Mouse (Mus musculus) mesoderm, embryonic 11.5 days (tissue): Measurements from ENCODE around the gene Dus1l.
"Not testable (repeated sequence)": the region's sequence is repeated elsewhere in the genome, so short reads cannot be mapped to it uniquely, and the experiment has no call there.

Experiments used
- DNase-seq: peaks from one replicate; pipeline ENCODE4 v3.0.0-alpha.2; 2012; ENCODE audit warnings: low read depth, low spot score

Dus1l gene

DNA sequence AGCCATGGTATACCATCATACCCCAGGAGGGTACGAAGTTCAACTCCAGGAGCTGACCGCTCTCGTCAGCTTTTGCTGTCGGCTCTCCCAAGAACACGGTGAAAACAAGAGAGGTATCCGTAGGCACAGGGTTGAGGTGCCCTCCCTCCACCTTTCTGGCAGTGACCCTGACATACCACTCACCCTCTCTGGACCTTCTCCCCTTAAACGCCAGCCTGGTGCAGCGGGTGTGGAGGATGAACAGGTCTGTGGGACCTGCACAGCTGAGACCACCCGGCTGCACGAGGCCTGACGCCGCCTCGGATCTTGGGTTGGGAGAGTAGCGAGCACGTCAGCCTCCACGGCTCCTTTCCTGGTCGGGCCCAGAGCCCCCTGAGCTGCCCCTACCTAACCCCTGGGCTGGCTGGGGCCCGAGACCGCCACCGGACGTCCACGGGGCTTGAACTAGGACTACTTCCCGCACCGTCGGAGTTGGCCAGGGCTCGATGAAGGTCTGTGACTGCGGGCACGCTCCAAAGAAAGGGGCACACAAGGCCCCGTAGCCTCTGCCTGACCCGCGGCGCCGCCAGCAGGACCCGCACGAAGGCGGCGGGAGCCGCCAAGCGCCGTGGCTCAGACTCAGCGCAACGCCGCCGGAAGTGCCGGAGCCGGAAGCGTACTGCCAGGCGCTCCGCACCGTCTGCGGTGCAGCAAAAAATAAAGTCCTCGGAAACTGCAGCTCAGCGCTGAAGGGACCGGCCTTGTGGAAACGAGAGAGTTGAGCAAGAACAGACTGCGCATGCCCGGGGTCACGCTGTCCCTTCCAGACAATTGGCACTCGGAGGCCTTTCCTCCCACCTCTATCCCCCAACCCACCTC lies at the start of gene Dus1l:
Gene Dus1l, minus strand, starts transcription at position 648 of the 858 bp plus-strand sequence.
- DNase-seq = peak; percentile 99

DNA sequence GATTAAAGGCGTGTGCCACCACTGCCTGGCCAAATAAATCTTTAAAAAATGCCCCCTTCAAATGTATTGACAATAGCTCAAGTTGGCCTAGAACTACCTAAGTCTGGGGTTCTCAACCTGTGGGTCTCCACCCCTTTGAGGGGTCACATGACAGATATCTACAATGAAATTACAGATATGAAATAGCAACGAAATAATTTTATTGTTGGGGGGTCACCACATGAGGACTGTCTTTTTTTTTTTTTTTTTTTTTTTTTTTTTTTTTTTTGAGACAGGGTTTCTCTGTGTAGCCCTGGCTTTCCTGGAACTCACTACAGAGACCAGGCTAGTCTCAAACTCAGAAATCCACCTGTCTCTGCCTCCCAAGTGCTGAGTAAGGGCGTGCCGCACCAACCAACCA lies 48.1 kb upstream of the Dus1l start:
- no peak for DNase-seq

DNA sequence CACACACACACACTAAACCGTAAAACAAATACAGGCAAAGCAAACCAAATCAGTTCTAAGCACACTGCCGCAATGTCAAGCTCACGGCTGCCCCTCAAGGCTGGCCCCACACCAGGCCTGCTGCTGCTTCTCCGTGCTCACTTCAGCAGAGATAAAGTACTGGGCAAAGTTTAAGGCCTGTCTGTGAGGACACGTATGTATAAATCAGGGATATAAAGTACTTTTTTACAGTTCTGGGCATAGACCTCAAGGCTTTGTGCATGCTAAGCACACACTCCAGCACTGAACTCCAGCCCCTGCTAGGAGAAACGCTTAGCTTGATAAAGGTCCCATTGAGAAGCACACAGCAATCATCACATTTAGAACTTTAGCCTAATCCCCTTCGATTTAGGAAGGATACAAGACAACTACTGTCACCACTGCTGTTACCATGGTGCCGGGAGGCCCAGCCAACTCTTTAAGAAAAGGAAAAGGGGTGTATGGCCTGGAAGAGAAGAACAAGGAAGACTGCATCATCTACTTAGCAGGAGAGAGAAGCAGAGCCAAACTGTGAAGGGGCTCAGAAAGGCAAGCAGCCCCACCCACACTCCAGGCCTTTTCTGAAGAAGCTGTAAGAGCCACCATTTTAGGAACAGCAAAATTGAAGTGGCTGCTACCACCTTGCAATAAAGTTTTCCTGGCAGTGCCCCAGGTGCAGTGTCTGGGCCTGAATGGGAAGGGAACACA lies 37.5 kb upstream of the Dus1l start:
- DNase-seq = peak; percentile 13

DNA sequence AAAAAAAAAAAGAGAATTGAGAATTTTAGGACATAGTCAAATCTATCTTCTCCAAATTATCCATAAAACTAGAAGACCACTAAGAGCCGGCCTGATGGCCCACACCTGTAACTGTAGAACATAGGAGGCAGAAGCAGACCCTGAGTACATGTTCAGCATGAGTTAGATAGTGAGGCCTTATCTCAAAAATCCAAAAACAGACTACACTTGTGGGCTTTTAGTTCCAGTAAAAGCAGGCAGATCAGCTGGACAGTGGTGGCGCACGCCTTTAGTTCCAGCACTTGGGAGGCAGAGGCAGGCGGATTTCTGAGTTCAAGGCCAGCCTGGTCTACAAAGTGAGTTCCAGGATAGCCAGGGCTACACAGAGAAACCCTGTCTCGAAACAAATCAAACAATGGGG lies 36.8 kb upstream of the Dus1l start:
- not testable (repeated sequence) for DNase-seq

DNA sequence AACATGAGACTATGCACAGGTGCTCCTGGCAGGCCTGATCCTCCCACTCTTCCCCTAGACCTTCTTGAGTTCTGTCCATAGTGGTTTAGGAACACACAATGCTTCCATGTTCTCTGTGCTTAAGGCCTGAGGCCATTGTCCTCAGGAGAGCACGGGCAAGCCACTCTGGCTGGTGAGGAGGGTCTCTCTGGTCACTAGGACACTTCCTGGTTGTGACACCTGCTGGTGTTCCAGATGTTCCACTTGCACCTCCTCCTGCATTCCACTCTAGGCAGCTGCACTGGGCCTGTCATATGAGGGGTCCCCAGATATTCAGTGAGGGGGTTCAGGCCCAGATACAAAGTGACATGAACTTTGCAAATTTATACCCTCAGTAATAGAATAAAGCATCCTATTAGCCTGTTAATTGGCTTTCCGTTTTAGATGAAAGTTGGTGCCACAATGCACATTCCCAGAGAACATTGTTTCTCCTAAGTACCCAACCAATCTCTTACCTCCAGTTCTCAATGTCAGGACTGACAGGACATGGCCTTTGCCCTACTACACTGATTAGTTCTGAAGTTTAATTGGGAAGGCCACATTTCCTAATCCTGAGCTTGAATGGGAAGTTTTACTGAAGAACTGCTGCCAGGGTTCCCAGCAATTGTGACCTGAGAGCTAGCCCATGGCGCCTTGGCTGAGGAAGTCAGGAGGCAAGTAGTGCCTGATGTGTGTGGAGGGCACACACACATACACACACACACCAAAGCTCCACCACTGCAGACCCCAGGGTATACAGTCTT lies 35.6 kb upstream of the Dus1l start:
- no peak for DNase-seq

DNA sequence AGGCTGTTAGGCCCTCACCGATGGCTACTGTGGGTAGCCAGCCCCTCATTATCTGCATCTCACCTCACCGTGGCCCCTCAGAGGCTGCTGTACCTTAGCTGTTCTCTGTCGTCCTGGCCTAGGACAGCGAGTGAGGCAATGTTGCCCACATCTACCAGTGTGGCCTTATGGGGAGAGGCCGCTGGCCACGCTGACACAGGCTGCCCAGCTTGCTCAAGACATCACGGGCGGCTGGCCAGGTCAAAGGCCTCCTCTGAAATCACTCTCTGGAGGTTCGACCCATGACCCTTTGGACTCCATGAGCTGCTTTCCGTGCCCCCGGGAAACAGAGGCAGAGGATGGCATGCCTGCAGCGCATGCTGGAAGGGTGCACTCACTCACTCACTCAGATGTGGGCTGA lies 34.5 kb upstream of the Dus1l start:
- DNase-seq = no peak

DNA sequence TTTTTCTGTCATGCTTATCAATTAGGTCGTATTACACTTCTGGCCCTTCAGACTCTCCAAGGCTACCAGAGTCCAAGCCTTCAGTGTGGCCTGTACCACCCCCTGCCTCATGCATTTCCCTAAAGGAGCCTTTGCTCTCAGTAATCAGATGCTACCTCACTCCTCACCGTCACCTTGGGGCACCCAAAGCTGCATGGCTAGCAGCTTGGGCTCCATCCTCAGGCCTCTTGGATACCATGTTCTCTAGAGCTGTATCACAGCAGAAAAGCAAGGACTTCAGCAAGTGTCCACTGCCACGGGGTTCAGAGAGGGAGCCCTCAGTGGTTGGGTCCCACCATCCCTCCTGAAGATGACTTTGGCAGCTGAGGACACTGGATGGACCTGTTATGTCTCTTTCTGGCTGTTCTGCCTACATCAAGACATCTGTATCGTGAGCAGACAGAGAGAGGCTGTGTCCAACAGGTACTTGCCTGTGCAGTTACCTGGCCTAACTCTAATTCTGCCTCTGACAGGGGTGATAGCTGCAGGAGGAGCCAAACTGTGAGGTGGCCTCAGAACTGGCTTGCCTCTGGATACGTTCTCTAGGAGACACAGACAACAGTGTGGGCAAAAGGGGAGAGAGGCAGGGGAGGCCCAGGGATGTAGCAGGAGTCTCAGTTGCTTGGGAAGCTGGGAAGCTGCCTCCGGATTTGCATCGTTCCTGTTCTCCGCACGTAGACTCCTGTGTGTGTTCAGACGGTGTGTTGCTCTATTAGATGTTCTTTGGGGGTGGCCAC lies 33.7 kb upstream of the Dus1l start:
- no peak for DNase-seq

DNA sequence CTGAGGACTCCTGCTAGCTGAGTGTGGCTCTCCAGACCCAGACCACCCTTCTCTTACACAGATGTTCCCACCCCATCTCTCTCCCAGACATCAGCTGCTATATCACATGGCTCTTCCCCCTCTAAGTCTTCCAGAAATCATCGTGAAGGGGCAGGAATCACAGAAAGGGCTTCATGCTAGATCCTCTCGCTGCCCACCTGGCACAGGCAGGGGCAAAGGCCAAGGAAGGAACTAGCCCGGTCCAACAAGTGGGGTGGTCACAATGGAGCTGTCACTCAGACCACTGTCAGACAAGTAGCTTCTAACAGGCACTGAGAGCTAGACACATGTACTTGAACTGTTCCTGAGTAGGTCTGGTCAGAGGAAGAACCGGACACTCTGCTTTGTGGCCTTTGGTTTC lies 32.2 kb upstream of the Dus1l start:
- DNase-seq = no peak

DNA sequence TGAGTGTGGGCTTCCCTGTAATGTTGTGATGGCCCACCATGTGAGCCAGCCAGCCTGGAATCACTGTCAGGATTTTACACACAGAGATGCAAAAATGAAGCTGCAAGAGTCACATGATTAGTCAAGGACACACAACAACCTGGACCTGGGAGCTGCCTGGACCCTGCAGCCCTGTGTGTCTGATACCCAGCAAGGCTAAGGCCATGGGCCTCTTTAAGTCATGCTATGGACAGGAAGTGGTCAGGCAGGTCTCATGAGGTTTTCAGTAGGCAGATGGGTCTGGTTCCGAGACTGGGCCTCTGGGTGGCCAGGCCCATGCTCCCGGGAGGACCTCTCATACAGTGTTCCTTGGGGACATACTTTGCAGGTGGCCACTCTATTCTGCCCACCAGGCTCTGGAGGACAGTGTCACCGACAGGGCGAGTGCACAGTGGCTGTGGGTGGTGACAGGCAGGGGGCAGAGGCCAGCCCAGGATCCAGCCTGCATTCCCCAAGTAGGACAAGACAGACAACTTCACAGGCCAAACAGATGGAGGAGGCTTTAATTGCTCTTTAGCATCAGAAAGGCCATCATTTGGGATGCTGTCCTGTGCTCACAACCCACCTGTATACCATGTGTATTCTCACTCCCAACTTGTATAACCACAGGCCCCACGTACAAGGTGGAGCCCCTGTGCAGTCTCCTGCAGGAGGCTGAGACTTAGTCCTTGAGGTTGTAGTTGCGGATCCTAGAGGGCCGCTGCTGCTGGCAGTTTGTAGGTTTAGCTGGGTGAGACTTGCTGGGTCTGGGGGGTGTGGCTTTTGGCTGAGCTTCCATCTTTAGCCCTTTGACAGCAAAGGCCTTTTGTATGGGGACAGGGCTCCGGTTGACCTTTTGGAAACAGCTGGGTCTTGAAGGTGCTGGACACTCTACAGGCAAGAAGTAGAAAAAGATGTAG lies 30.1 kb upstream of the Dus1l start:
- DNase-seq = no peak

DNA sequence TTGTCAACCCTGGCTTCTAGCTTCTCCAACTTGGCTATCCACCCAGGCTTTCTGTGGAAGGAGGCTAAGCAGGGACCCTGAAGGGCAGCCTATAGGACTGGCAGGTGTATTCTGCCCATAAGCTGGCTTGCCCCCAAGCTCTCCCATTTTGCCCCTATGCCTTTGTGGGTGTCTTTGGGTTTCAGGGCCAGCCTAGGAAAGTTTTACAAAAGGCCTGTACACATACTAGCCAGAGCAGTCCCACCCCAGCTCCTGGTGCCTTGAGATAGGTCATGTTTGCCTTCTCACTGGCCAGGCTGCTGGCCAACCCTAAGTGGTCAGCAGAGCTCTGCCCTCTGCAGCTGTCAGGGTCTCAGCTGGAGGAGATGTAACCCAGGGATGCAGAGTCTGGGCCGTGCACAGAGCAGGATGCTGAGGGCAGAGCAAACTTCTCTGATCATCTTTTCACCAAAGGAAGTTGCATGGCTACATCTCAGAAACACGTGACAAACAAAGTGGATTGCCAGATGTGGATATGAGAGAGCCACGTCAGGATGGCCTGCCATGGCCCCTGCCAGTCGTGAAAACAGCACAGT lies 29.2 kb upstream of the Dus1l start:
- peak; percentile 15 for DNase-seq

DNA sequence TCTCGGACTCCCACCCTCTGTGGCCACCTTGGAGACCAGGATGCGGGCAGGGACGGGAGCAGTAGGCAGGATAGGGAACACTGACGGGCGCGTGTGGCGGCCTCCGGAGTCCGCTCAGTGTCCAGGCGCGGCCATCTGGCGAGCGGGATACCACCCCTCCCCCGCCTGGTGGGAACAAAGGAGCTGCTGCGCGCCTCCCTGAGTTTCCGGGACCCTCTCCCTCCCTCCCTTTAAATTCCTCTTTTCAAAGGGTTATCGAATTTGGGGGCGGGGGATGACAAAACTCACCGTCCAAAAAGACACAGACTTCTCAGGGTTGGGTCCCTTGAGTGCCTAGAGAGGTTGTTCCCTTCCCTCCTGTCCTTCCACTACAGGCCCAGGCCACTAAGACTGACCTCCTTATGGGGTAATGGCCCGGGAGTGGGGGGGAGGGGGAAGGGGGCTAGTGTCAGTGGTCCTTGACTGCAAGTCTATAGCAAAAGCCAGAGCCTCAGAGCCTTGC lies 28.6 kb upstream of the Dus1l start:
- no peak for DNase-seq

DNA sequence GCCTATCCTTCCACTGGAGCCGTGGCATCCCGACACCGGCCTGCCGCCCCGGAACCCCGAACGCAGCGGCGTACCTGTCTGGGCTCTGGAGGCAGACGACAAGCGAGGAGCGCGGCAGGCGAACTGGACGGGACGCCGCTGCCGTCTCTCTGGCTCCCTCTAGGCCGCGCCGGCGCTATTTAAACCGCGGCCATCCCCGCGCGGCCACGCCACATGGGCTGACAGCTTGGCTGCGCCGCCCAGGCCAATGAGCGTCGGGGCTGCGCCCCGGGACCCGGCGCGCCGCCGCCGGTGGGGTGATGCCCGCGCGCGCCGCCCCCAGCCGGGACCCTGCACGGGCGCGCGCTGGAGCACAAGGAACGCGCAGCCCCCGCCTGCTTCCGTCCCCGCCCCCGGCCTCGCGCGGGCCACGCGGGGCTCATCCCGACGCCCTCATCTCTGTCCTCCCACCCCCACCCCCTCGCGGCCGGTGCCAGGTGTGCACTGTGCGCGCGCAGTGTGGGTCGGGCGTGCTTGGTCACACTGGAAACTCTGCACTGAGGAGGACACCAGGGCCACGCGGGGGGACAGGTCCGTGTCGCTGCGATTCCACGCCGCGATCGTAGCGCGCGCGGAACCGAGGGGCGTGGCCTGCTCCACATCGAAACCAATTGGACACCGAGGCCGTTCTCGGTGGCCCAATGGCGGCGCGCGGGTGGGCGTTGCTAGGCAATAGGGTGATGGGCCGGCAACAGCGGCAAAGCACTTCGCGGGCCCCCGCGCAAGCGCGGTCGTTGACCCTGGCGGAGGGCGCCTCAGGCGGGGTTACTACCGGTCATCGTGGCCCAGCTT lies 28.0 kb upstream of the Dus1l start, which contains the start of gene Fasn:
Gene Fasn, minus strand, starts transcription at position 592 of the 831 bp plus-strand sequence.
- DNase-seq = peak; percentile 98

DNA sequence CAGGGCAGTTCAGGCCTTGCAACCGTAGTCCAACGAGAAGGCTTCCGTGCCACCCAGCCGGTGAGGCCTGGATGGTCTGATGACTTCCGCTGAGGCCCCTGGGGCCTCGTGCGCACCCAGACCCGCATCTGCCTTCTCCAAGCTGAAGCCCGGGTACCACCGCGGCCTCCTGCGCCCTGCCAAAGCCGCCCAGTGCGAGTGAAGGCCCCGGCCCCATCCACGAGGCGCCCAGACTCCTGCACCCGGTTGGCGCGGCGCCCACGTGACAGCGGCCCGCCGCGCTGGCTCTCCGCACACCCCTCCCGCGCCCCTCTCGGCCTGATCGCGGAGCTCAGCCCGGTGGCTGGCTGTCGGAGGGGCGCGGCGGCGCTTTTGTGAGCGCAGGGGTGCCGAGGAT lies 27.3 kb upstream of the Dus1l start:
- no peak for DNase-seq

DNA sequence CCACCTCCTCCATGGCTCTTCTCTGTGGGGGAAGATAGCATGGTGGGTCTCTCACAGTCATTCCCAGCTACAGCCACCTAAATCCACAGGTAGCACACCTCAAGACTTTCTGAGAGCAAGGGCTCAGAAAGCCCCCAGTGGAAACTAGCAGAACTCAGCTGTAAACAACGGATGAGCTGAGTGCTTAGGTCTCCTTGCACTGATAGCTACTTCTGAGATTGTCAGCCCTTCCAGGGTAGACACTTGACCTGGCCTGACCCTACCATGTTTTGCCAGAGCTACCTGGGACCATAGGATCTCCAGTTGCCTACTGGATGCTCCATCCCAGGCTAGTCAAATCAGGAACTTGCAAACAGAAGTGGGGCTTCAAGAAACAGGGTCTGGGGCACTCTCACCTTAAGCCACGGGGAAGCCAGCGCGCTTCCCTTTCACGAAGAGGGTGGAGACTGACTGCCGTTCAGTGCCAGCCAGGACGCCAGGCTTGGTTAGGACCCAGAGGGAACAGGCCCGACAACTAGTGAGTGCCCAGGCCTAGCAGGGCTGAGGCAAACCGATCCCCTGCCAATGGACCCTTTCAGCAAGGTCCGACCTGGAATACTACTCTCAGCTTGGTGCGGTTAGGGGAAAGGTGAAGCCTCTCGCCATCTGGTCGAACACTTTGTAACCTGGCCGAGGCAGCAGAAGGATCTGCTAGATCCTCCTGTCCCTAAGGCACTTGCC lies 26.8 kb upstream of the Dus1l start:
- DNase-seq = no peak

DNA sequence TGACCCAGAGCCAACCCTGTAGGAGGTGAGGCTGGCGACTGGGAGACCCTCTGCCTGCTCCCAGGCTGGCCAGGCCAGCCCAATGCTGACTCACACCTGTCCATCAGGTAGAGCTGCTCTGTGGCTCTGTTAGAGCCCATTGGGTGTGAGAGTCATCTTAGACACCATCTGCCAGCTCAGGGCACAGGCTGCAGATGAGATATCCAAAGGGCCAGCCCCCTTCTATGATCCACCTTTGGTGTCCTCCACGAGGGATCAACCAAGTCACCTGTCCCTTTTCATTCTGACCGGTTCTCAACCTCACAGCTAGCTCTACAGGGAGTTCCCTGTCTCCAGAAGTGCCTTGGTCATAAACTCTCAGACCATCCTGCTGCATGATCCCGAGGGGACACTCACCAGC lies 26.1 kb upstream of the Dus1l start:
- no peak for DNase-seq

DNA sequence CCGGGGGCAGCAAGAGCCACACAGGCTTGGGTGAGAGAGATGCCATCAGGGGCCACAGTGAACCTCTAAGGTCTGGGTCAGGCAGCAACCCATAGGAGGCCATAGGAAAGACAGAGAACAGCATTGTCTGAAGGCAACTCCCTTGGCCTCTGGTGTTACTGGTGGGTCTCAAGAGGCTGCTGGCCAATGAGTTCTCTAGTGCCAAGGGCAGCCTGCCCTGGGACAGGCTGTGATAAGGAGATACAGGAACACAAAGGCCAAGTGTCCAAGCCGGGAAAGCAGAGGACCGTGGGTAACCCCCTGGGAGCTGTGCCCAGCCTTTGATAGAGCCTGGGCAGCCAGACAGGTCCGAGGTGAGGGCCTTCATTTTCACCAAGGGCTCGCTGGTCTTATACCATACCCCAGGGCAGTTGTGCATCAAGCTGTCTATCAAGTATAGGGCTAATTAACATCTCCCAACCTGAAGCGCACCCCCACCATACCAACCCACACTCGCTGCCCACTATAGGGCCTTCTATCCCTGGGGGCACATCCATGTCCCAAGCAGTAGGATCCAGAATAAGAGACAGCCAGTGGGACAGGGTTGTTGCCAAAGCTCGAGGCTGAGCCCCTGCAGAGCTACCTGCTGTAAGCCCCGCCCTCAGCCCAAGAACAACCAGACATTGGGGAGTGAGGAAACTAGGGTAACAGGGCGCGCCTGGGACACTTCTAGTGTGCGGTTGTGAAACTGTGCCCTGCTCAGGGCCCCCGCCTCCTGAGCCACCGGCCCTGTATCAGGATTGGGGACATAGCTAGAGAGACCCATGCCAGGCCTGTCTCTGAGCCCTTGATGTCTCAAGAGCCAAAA lies 25.1 kb upstream of the Dus1l start:
- no peak for DNase-seq

DNA sequence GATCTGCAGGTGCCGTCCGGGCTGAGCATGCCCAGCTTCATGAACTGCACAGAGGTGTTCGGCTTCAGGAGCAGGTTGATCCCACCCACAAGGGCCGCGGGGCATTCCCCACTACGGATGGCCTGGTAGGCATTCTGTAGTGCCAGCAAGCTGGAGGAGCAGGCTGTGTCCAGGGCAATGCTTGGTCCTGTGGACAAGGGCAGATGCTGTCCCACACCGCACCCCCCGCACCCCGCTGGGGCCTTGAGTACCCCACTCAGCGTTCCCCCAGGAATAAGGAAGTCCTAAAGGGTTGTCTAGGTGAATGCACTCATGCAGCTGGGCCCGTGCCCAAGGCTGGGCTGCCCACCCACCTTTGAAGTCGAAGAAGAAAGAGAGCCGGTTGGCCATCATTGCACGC lies 24.3 kb upstream of the Dus1l start:
- no peak for DNase-seq
